Mouse (Mus musculus): Measurements from ENCODE around the gene Csf2. TPM values are rescaled to one million over a fixed set of nuclear protein-coding genes. Genes with fewer than 3 reads are reported as not detected.
A peak's percentile ranks its signal among the peaks of the same experiment; 100 is the strongest.
"Not testable (repeated sequence)": the region's sequence is repeated elsewhere in the genome, so short reads cannot be mapped to it uniquely, and the experiment has no call there.

The Csf2 gene
- total and polyA plus RNA-seq, 3 experiments: 0.79 to 2.4 (median 1.9) TPM

DNA sequence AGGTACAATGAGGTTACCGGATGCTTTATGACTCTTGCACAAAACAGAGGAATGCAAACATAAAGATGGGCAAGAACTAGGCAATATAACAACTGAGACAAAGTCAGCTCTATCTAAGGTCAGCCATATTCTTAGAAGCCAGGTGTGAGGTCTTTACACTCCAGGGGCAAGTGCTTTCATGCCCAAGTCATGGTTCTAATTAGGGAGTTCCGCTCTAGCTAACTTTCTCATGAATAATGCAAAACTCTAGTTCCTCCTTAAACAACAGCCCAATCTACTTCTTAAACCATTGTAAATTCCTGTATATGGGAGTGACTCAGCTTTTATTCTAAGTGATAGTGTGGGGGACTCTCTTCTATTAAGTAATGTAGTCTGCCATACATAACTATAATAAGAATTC lies 48.0 kb upstream of the Csf2 start:
- H3K4me3 ChIP-seq (replicated peaks in 1 of 3; ENCODE audit: low read depth in 2 of 3, low read length in 2 of 3, poor library complexity in 1 of 3); H3K9ac ChIP-seq (ENCODE audit: insufficient read depth, low read depth); dilution Hi-C loops (cut with MboI; ENCODE audit: extremely low pct_ligation_motif_present, extremely low pct_unique_long_range_greater_than_20kb, low sequenced_read_pairs); H3K79me2 ChIP-seq (replicated peaks; ENCODE audit: control insufficient read depth, extremely low read depth, insufficient read depth, poor library complexity, severe bottlenecking); H3K9me3 ChIP-seq (replicated peaks; ENCODE audit: low read length); H3K36me3 ChIP-seq (replicated peaks in 1 of 2; ENCODE audit: control insufficient read depth in 1 of 2, insufficient read depth in 1 of 2, low read length in 1 of 2); in situ Hi-C loops (cut with MboI; ENCODE audit: low pct_ligation_motif_present, low pct_unique_long_range_greater_than_20kb, low sequenced_read_pairs); H3K27me3 ChIP-seq (replicated peaks): not testable (repeated sequence)
- peak; percentile 27; the same call in 1 of the 2 replicates for TF ChIP-seq BHLHE40 (IDR thresholded peaks at IDR 0.05; ENCODE audit: low read depth, low read length)
- TF ChIP-seq CHD1 (IDR thresholded peaks at IDR 0.05; ENCODE audit: low read depth, low read length): peak; percentile 73; the same call in 1 of the 2 replicates
- TF ChIP-seq IRF4 (IDR thresholded peaks at IDR 0.05; ENCODE audit: low read depth, low read length): peak; percentile 65; the same call in 1 of the 2 replicates
- TF ChIP-seq TCF12 (IDR thresholded peaks at IDR 0.05; ENCODE audit: low read depth, low read length): peak; percentile 84
- TF ChIP-seq MEF2A (IDR thresholded peaks at IDR 0.05; ENCODE audit: borderline replicate concordance, low read depth, low read length): peak; percentile 92
- peak; percentile 48; the same call in 1 of the 2 replicates for TF ChIP-seq JUN (IDR thresholded peaks at IDR 0.05; ENCODE audit: insufficient read depth, low read depth, low read length)
- TF ChIP-seq TBP (conservative IDR thresholded peaks at IDR 0.05; ENCODE audit: low read depth, low read length): 0 out of 2 replicates have a peak, but pooled peaks have one; percentile 31
- TF ChIP-seq EP300 (IDR thresholded peaks at IDR 0.05; ENCODE audit: low read length): peak; percentile 79
- Histone ChIP-seq H3K4me2 (ENCODE audit: insufficient read depth, low read depth, poor library complexity, severe bottlenecking) (0 out of 2 replicates have a peak overlapping the region, but pooled peaks have one; percentile 12), H3K27ac (ENCODE audit: insufficient read depth, low read depth) (peak overlapping the region; percentile 79), H3K4me1 (ENCODE audit: control insufficient read depth in 1 of 2, insufficient read depth in 2 of 2) (peaks cover 41 to 81% of the 10 kb centered on the region in 2 experiments)
- peak; percentile 66 for DNase-seq (ENCODE audit: extremely low read depth)

DNA sequence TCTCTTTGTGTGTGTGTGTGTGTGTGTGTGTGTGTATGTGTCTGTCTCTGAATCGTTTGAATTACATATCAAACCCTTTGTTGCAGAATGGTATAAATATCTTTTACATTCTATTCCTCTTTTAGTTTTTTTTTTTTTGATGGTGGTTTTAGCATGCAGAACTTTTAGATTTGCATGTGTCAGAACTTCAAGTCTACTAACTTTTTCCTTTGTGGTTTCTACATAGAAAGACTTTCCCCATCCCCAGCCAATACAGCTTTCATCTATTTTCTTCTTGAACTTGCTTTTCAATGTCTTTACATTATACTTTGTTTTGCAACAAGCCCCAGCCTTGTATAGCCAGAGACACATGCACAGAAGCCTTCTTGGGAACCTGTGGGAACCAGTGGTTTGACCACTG lies 47.3 kb upstream of the Csf2 start:
- in situ Hi-C loops (cut with MboI; ENCODE audit: low pct_ligation_motif_present, low pct_unique_long_range_greater_than_20kb, low sequenced_read_pairs) (no loop called here), dilution Hi-C loops (cut with MboI; ENCODE audit: extremely low pct_ligation_motif_present, extremely low pct_unique_long_range_greater_than_20kb, low sequenced_read_pairs) (no loop called here)
- no peaks in the 10 kb centered on the region for H3K36me3 ChIP-seq (replicated peaks in 1 of 2; ENCODE audit: control insufficient read depth in 1 of 2, insufficient read depth in 1 of 2, low read length in 1 of 2)
- H3K4me3 ChIP-seq (replicated peaks in 1 of 3; ENCODE audit: low read depth in 2 of 3, low read length in 2 of 3, poor library complexity in 1 of 3): no peak overlapping the region
- H3K4me1 ChIP-seq (ENCODE audit: control insufficient read depth in 1 of 2, insufficient read depth in 2 of 2): peaks cover 42 to 84% of the 10 kb centered on the region in 2 experiments
- H3K27me3 ChIP-seq (replicated peaks): no peaks in the 10 kb centered on the region
- H3K79me2 ChIP-seq (replicated peaks; ENCODE audit: control insufficient read depth, extremely low read depth, insufficient read depth, poor library complexity, severe bottlenecking): no peaks in the 10 kb centered on the region
- H3K9ac ChIP-seq (ENCODE audit: insufficient read depth, low read depth): no peak overlapping the region
- peak overlapping the region; percentile 63; the same call in 1 of the 2 replicates for H3K27ac ChIP-seq (ENCODE audit: insufficient read depth, low read depth)
- DNase-seq (ENCODE audit: extremely low read depth): peak; percentile 46
- H3K4me2 ChIP-seq (ENCODE audit: insufficient read depth, low read depth, poor library complexity, severe bottlenecking): 0 out of 2 replicates have a peak overlapping the region, but pooled peaks have one; percentile 47
- TF ChIP-seq MAFK (IDR thresholded peaks at IDR 0.05; ENCODE audit: insufficient replicate concordance, low read length) (peak; percentile 69; the same call in 1 of the 2 replicates), NRF1 (IDR thresholded peaks at IDR 0.05; ENCODE audit: low read depth, low read length) (no peak), EP300 (IDR thresholded peaks at IDR 0.05; ENCODE audit: low read length) (peak; percentile 94), MEF2A (IDR thresholded peaks at IDR 0.05; ENCODE audit: borderline replicate concordance, low read depth, low read length) (0 out of 2 replicates have a peak, but pooled peaks have one; percentile 49), TCF12 (IDR thresholded peaks at IDR 0.05; ENCODE audit: low read depth, low read length) (peak; percentile 74), TBP (conservative IDR thresholded peaks at IDR 0.05; ENCODE audit: low read depth, low read length) (no peak), POLR2A (IDR thresholded peaks at IDR 0.05; ENCODE audit: low read depth, low read length) (no peak), ETS1 (conservative IDR thresholded peaks at IDR 0.05; ENCODE audit: low read depth, low read length) (peak; percentile 74), IRF4 (IDR thresholded peaks at IDR 0.05; ENCODE audit: low read depth, low read length) (peak; percentile 67), MAX (IDR thresholded peaks at IDR 0.05; ENCODE audit: low read length) (0 out of 2 replicates have a peak, but pooled peaks have one; percentile 27), MAZ (IDR thresholded peaks at IDR 0.05; ENCODE audit: low read depth, low read length) (peak; percentile 49; the same call in 1 of the 2 replicates), JUN (IDR thresholded peaks at IDR 0.05; ENCODE audit: insufficient read depth, low read depth, low read length) (peak; percentile 78), ZNF384 (IDR thresholded peaks at IDR 0.05; ENCODE audit: low read depth, low read length) (peak; percentile 95), RCOR1 (conservative IDR thresholded peaks at IDR 0.05; ENCODE audit: low read depth, low read length) (0 out of 2 replicates have a peak, but pooled peaks have one; percentile 63), BHLHE40 (IDR thresholded peaks at IDR 0.05; ENCODE audit: low read depth, low read length) (peak; percentile 53; the same call in 1 of the 2 replicates), MYC (IDR thresholded peaks at IDR 0.05; ENCODE audit: low read depth, low read length) (peak; percentile 53; the same call in 1 of the 2 replicates), CHD2 (IDR thresholded peaks at IDR 0.05; ENCODE audit: low read length) (peak; percentile 58; the same call in 1 of the 2 replicates), JUND (conservative IDR thresholded peaks at IDR 0.05; ENCODE audit: low read depth, low read length) (peak; percentile 85), NELFE (IDR thresholded peaks at IDR 0.05; ENCODE audit: low read depth, low read length) (no peak), ZC3H11A (IDR thresholded peaks at IDR 0.05; ENCODE audit: low read depth, low read length) (no peak)
- peaks cover 5% of the 10 kb centered on the region for H3K9me3 ChIP-seq (replicated peaks; ENCODE audit: low read length)
